Mouse (Mus musculus): ENCODE data around the gene Ccdc82.
A peak's percentile ranks its signal among the peaks of the same experiment; 100 is the strongest.

Gene Ccdc82

DNA sequence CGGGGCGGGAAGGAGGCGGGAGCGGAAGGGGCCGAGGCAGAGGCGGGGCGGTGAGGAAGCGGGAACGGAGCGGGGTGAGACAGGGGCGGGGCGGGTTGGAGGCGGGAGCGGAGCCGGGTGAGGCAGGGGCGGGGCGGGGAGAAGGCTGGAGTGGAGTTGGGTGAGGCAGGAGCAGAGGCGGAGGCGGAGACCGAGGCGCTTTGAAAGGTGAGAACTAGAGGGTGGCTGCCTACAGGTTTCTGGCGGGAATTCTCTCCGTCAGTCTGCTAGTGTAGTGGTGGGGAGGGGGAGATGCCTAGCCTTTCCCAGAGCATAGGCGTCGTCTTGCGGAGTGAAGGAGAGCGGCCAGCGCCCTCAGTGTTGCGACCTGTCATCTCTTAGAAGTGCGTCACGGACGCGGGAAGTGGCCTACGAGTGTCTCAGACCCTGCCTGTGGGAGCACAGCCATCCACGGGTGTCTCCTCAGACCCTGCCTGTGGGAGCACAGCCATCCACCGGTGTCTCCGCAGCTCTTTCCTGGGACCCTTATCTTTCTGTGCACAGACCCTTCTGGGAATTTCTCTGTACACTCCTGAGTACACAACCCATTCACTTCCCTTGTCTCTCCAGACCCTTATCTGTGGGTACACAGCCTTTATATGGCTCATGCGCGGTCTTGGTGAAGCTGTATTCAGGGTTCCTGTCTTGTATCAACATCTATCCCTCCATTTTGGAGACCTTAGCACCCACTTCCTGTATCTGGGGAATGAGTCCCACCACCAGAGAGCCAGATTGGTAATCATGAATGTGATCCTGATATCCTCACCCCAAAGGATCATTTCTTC is at the start of gene Ccdc82:
Ccdc82 (plus strand) TSS at position 141 of the 824 bp plus-strand sequence.
- peak; percentile 97 for DNase-seq

DNA sequence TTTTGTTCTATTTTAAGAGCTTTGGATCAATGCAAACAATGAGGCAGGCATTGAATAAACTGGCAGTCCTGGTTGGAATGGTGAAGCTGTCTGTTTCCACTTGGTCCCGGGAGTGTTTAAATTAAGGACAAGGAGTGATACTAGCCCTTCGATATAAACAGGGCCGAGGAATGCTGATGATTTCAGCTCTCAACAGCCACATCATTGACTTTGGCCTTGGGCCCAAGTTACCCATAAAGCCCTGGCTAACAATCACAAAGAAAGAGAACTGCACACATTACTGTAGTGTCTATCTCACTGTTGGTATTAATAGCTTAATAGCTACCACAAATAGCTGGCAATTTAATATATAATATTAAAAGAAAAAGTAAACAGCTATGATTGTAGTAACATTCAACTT is 46.7 kb upstream of the Ccdc82 start:
- no peak for DNase-seq

DNA sequence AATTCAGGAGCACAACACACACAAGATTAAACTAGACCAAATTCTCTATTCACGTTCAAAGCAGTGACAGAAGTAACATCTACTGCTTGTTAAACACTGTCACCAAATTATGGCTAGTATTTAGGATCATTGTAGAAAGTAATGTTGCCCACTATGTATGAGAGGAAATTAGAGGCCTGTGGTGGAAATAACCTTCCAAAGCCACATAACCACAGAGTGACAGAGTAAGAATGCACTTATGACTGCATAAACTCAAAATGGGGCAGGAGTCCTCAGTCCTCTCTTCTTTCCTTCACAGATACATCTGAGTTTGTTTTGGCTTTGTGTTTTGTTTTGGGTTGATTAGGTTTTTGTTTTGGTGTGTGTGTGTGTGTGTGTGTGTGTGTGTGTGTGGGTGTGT is 43.6 kb upstream of the Ccdc82 start:
- no peak for DNase-seq

DNA sequence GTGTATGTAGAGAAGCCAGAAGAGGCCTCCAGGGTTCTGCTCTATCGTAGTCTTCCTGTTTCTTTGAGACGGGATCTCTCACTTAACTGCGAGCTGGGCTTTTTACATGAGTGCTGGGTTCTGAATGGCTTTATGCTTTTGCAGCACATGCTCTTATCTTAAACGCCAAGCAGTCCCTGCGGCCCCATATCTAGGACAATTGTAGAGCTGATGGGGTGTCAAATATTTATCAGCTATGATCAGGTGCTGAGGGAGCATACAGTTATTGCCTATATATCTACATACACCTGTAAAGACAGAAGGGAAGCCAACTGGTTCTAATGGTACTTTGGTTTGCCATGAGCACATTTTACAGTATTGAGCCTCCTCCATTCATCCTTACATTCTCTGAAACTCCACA is 43.1 kb upstream of the Ccdc82 start:
- DNase-seq: no peak

DNA sequence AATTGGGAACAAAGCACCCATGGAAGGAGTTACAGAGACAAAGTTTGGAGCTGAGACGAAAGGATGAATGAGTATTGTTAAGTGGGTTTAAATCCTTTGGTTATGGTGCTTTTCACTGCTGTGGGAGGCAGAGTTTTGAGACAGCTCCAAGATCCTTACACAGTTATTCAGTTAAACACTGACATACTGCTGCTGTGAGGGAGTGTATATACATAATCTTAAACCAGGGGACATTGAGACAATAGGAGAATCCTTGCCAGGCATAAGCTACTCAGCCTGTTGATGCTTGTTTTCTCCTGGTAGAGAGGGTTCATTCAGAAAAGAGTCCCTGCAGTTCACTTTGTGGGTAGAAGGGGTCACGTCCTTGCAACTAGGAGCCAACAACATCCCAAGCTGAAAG is 40.4 kb upstream of the Ccdc82 start:
- no peak for DNase-seq

DNA sequence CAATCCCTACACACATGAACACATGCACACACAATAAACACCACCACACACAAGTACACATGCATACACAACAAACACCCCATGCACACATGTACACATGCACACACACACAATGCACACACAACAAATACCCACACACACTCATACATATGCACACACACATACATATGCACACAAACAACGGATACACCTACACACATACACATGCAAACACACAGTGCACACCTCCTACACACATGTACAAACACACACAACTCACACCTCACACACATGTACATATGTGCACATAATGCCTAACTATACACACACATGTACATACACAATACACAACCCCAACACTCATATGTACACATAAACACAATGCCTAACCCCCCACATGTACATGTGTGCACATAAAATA is 20.9 kb upstream of the Ccdc82 start:
- DNase-seq: no peak

DNA sequence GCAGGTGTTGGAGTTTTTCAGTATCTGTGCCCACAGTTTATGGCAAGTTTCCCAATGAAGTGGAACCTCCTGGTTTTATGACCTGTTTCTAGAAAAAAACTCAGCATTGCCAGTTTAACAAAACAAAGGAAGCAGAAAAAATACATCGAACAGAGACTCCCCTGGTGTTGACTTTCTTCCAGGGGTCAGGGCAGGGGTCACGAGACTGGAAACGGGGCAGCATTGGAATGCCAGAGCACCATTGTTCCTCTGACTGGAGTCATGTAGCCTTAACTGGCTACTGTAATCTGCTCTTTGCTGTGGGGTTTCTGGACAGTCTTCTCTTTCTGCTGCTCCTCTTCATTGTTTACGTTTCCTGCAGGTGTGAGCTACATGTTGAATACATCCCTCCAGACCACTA is 16.2 kb upstream of the Ccdc82 start:
- DNase-seq: no peak

DNA sequence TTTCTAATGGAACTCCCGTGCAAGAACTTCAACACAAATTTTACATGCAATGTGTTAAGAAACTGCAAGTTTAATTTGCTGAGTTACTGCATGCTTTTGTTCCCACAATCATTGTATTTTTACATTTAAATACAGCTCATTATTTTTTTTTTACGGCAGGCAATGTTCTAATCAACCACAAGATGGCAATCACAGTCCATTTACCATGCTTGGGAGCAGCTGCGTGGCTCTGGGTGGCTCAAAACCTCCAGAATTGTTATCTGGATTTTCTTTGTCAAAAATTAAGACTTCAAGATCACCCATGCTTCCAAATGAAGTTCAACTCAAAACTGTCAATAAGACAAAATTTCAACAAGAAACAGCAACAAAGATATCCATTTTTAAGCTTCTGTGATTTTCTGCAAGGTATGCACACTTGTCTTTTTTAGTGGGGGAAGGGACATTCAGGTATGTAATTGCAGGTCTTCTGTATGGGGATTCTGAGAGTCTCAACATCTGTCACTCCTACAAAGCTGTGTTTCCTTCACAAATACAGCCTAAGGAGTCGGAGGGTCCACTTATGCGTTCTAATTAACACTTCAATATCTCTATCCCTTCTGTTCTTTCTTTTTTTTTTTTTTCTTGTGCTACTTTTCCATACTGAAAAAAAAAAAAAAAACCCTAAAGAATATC is 15.1 kb upstream of the Ccdc82 start:
- DNase-seq: peak; percentile 29

DNA sequence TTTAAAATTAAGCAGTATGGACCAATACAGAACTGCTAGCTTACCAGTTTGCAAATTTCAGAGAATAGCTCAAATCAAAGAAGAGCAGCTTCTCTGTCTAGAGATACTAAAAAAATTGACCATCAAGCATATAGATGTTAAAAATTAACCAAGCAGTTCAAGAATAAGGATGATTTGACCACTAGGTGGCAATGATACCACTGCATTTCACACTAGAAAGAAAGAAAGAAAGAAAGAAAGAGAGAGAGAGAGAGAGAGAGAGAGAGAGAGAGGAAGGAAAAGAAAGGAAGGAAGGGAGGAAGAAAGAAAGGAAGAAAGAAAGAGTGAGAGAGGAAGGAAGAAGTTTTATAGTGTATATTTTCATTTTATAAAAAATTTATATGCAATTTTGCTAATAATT is 4.4 kb upstream of the Ccdc82 start:
- peak; percentile 15 for DNase-seq

DNA sequence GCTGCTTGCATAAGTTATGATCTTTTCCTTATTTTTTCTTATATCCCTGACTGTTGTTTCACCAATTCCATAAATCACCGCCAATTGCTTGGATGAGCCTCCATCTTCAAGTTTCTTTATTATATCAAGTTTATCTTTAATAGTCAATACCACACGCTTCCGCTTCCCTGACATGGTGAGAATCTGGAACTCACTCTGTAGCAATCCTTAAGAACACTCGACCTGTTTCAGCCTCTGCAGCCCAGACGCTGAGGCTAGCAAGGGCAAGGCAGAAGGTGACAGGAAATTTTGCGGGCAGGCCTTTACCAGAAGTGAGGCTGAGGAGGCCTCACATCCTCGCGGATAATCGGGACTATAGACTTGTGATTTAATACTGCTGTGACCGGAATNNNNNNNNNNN is 1.3 kb upstream of the Ccdc82 start, which contains the start of gene Jrkl:
Jrkl (minus strand) TSS at position 349 of the 400 bp plus-strand sequence.
- peak; percentile 52 for DNase-seq

DNA sequence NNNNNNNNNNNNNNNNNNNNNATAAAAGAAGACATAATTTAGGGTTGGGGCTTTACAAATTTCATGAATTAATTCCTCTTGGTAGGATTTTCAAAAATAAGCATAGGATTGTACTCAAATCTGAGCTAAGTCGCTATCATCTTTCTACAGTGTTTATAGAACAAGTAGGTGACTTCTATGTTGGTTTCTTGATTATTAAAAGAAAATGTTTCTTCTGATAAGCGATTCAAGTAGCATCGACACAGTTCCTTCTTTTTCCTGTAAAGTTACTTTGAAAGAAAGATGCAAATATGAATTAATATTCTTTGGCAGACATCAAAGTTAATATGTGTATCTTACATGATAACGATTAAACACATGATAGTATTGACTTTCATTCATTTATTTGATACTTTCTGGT is 1.3 kb downstream of the Ccdc82 start:
- DNase-seq: no peak

DNA sequence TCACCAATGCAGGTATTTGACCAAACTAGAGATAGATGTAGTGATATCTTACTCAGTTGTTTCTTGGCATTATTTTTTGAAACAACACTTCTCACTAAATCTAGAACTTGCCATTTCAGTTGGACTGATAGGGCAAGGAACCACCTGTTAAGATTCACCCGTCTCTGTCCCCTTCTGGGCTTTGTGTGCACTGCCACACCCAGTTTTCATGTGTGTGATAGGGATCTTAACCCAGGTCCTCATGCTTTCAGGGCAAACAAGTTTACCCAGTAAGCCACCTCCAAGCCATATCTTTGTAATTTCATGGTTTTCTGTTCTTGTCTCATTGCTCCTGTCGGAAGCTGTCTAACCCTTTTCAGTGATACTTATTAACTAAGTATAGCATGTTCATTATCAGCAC is 4.5 kb downstream of the Ccdc82 start:
- no peak for DNase-seq

DNA sequence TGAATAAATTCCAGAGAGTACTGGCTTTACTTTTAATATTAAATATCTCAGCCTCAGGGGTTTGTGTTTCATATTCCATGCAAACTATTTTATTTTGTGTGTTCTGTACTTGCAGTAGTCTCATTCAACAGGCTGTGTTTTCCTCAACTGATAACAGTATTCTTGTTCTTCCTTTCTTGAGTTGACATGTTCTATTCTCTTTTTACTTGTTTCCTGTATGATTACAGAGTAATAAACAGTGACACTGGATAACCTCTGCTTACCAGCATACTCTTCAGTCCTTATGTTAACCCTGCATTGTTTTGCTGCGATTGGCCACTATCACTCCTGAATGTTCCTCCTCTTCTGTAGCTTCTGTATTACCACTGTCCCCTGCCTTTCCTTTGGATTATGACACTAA is 10.0 kb downstream of the Ccdc82 start:
- no peak for DNase-seq

DNA sequence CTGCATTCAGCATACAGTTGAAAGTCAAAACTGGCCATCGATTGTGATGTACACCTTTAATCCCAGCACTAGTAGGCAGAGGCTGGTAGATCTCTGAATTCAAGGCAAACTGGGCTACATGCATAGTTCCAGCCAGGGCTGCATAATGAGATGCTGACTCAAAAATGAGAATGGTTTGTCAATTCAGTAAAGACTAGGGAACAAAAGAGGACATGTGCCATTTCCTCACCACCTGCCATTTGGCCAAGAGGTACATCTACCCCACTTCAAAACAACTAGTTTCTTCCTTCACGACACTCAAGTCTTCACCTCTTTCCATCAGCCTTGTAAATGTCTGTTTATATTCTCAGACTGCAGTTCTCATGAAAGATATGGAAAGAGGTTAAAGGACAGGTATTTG is 11.4 kb downstream of the Ccdc82 start:
- no peak for DNase-seq

DNA sequence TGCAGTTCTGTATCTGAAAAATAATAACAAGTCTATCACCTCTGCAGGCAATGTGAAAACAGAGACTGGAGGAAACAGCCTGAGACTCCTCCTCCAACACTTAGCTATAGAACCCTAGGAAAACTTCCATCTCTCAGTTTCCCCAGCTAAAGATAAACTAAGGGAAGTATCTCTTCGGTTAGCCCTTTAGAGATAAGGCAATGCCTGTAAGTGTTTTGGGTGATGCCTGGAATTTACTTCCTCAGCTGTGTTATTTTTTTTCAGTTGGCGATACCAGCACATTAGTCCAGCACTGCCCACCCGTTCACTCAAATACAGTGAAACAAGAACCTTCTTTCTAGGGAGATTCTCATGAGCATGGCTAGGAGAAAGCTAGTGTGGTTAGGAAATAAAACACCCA is 14.2 kb downstream of the Ccdc82 start:
- DNase-seq: no peak

DNA sequence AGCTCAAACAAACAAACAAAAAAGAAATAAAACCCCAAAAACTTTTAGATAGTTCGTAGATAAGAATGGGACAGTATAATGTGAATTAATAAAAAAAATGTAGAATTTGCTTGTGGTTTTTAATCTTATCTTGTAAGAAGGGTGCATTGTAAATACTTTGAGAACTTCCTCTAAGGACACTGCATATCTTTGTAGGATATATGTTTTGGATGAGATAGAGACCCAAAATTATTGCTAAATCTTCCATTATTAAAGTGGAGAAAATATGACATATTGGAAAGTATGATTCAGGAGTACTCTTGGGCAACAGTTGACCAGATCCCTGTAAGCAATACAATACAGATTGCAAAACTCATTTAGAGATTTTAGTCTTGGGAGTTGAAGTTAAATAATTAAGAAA is 26.5 kb downstream of the Ccdc82 start:
- no peak for DNase-seq

DNA sequence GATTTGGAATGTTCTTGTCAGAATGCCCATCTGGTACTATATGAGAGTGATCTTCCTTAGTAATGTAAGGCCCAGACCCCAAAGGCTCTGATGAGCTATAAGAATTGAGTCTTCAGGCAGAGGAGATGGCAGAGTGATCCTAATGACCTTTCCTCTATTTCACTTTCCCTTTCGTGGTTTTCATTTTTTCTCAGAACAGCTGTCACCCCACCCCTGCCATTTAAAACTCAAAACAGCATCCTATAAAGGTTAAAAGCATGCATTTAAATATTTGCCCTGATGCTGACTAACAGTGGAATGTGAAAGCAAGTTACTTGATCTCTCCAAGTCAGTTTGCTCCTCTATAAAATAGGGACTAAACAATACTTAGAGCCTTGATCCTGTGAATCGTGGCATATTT is 40.7 kb downstream of the Ccdc82 start:
- DNase-seq: no peak

DNA sequence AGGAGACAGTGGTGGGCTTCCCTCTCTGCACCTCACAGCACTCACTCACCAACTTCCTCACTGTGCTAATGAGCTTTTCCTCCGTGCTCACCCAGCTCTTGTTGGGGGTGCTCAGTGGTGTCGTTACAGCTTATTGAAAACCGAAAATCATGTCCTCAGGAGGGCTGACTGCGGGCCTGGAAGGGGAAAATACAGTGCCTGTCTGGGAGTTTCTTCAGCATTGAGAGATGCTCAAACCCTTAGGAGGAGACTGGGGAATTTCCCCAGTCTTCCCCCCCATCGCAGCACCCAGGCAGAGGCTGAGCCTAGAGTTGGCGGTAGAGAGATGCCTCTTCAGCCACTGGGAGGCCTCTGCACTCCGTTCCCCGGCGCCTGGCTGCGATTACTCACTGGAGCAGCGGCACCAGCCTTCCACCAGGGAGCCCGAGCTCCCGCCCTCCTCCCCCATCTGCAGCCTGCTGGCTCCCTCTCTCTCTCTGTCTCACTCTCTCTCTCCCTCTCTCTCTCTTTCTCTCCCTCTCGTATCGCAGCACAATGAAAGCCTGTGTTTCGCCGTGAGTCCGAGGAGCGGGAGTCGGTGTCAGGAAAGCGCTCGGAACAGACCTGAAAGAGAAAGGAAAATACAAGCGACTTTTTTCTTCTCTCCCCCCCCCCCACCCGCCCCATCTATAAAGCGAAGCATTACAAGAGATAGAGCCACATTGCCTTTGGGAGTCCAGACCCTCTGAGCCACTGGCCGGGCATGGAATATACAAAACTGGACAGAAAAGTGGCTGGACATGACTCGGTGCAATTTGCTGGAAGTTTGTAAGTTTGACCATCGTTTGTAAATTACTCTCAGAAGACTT is 49.7 kb downstream of the Ccdc82 start:
- peak; percentile 92 for DNase-seq

DNA sequence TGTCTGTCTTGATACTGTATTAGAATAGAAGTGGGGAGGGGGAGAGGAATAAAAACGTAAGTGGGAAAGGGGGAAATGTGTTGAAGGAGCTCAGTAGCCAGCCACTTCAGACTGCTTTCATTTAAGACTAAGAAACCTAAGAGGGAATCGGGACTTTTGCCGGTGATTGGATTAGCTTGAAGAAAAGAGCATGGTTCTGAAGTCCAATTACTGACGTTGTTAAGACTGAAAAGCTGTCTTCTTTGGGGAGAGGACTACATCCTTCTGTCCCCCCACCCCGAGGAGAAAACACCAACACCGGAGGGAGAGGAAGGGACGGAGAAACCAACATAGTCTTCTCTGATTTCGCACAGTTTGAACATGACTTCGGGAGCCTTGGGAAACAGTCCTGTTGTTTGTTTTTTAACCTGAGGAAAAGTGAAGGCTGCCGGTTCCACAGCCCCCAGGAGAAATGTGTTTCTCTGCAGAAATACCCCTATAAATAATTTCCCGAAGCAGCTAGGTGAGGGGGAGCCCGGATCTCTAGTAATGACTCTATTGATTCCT is 50.4 kb downstream of the Ccdc82 start:
- DNase-seq: peak; percentile 29

DNA sequence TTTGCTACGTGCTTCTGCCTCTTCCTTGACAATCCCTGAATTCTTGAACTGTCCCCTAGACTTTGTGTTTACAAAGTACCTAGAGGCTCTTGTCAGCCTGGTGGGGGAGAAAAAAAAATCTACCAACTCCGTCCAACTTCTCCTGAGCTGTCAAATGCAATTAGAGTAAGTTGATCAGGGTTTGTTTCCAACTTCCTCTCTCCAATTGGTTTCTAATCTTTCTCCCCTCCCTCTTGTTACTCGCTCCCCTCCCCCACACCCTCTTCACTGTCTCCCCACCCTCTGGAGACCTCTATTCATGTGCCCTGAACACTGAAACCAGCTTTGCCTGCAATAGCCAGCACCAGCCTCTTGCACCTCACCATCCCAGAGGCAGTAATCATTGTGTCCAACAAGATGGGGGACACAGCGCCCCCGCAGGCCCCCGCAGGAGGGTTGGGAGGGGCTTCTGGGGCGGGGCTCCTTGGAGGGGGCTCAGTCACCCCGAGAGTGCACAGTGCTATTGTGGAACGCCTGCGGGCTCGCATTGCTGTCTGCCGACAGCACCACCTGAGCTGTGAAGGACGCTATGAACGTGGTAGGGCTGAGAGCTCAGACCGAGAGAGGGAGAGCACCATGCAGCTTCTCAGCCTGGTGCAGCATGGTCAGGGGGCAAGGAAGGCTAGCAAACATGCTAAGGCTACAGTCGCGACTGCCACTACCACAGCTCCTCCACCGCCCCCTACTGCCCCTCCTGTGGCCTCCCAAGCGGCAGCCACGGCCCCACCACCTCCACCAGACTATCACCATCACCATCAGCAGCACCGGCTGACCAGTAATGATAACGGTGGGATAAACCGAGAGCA is 51.1 kb downstream of the Ccdc82 start, which contains the start of gene Maml2:
Maml2 (plus strand) TSS at position 290 of the 845 bp plus-strand sequence.
- peak; percentile 90 for DNase-seq

DNA sequence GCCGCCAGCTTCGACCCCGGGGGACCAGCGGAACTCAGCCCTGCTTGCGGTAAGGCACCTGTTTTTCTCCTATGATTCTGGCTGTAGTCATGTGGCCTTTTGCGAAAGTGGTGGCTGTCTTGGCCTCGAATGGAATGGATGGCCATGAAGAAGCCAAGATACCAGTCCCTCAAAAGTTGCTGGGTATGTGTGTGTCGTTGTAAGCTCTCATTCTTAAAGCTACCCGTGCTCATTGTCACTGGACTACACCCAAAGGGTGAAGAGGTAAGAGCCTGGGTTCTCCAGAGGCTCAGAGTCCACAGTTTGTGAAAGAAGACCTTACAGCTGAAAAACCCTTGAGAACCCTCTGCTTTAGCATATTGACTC is 51.7 kb downstream of the Ccdc82 start:
- no peak for DNase-seq

DNA sequence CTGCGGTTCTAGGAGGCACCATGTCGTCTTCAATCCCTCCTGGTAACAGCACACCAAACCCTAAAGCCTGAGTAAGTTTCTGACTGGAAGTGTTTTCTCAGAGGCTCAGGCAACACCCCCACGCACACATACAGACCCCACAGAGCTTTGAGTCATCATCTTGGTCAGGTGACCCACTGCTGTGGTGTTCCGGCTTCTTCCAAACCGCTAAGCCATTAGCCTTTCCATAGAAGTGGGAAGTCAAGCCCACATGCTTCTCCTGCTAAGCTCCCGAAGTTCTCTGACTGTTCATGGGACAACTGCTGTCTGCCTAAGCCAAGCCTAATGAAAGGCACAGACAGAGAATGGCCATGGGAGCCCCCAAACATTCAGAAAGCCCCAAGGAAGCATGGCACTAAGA is 52.4 kb downstream of the Ccdc82 start:
- no peak for DNase-seq

Data from thymus, postnatal 14 days (tissue).